Mouse (Mus musculus): ENCODE results near the gene Pycr2. TPM values are rescaled to one million over a fixed set of nuclear protein-coding genes. Genes with fewer than 3 reads are reported as not detected.
A peak's percentile ranks its signal among the peaks of the same experiment; 100 is the strongest.
"Not testable (repeated sequence)": the region's sequence is repeated elsewhere in the genome, so short reads cannot be mapped to it uniquely, and the experiment has no call there.

Gene Pycr2
- polyA plus RNA-seq, 1 experiment: 40.2 TPM

- Histone ChIP-seq H3K27me3 (ENCODE audit: control insufficient read depth, insufficient read depth, low read length) (no peaks in the 10 kb centered on the region), H3K27ac (ENCODE audit: insufficient read depth, low read length) (no peak overlapping the region), H3K4me3 (replicated peaks; ENCODE audit: insufficient read depth, low read depth, low read length) (no peak overlapping the region), H3K4me1 (ENCODE audit: control insufficient read depth, insufficient read depth, low read length) (no peaks in the 10 kb centered on the region)
- DNase-seq: no peak
- TF ChIP-seq CTCF (IDR thresholded peaks at IDR 0.05; ENCODE audit: borderline replicate concordance, insufficient read depth, low read depth, low read length): no peak
- no peak for TF ChIP-seq POLR2A (IDR thresholded peaks at IDR 0.05; ENCODE audit: borderline replicate concordance, insufficient read depth, low read length)
- 54% methylated on average over 6 of the region's 6 CpGs for WGBS
Observed at GRCm38 (mm10) chr1:180889841-180890240, 14.3 kb upstream of the Pycr2 start.

DNA sequence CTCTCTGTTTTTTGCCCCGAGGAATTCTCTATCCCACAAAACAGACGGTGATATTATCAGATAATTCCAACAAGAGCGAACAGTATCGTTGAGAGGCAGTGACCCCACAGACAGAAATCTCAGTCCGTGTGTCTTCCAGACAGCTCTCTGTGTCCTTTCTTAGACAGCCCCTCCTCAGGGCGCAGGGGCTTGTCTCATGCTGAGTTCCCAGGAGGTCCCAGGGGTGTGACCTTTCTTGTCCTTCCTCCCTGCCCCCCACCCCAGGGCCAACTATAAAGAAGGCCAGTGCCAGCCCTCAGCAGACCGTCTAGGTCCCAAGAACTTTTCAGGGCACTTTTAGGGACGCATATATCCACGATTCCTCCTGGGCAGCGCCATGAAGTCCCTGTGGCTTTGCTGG is 11.3 kb upstream of the Pycr2 start, which contains the start of gene Lefty2:
Lefty2 (plus strand) TSS at position 301 of the 400 bp plus-strand sequence.
- WGBS: 64% methylated on average over 10 of the region's 10 CpGs
- Histone ChIP-seq H3K4me1 (ENCODE audit: control insufficient read depth, insufficient read depth, low read length) (no peaks in the 10 kb centered on the region; the same call in 1 of the 2 replicates), H3K4me3 (replicated peaks; ENCODE audit: insufficient read depth, low read depth, low read length) (no peak within 1 kb of the TSS), H3K27ac (ENCODE audit: insufficient read depth, low read length) (no peak within 1 kb of the TSS), H3K27me3 (ENCODE audit: control insufficient read depth, insufficient read depth, low read length) (no peaks in the 10 kb centered on the region)
- TF ChIP-seq POLR2A (IDR thresholded peaks at IDR 0.05; ENCODE audit: borderline replicate concordance, insufficient read depth, low read length): no peak
- no peak for TF ChIP-seq CTCF (IDR thresholded peaks at IDR 0.05; ENCODE audit: borderline replicate concordance, insufficient read depth, low read depth, low read length)
- DNase-seq: no peak

- not testable (repeated sequence) for H3K4me1 ChIP-seq (ENCODE audit: control insufficient read depth, insufficient read depth, low read length); H3K27me3 ChIP-seq (ENCODE audit: control insufficient read depth, insufficient read depth, low read length); DNase-seq; H3K4me3 ChIP-seq (replicated peaks; ENCODE audit: insufficient read depth, low read depth, low read length); H3K27ac ChIP-seq (ENCODE audit: insufficient read depth, low read length)
- WGBS: 8% methylated on average over 47 of the region's 51 CpGs
Observed at GRCm38 (mm10) chr1:180894088-180894987, 9.8 kb upstream of the Pycr2 start.

DNA sequence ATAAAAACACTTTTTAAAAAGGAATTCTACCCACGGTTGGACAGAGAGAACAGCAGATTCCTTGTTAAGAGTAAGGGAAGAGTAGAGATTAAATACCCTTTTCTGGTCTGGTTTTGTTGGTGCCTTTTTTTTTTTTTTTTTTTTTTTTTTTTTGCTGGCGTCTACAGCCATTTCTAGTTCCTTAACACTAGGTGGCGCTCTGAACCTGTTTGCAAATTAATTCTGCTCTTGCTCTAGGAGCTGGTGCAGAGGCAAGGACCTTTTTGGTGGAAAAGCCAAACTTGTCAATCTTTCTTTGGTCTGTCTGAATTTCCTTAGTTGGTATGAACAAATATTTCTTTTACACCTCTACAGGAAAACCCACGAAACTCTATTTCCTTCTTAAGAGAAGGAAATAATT is 3.0 kb upstream of the Pycr2 start:
- peak in 1 of 2 experiments; percentile 62 for DNase-seq

GRCm38 (mm10) chr1:180902915-180903314 is 1.2 kb upstream of the Pycr2 start:
- Histone ChIP-seq H3K4me3 (replicated peaks; ENCODE audit: insufficient read depth, low read depth, low read length) (no peak overlapping the region), H3K4me1 (ENCODE audit: control insufficient read depth, insufficient read depth, low read length) (peaks cover 11% of the 10 kb centered on the region; the same call in 1 of the 2 replicates), H3K27me3 (ENCODE audit: control insufficient read depth, insufficient read depth, low read length) (no peaks in the 10 kb centered on the region), H3K27ac (ENCODE audit: insufficient read depth, low read length) (no peak overlapping the region)
- no peak for DNase-seq
- WGBS: 44% methylated on average over 5 of the region's 5 CpGs
- no peak for TF ChIP-seq CTCF (IDR thresholded peaks at IDR 0.05; ENCODE audit: borderline replicate concordance, insufficient read depth, low read depth, low read length)
- TF ChIP-seq POLR2A (IDR thresholded peaks at IDR 0.05; ENCODE audit: borderline replicate concordance, insufficient read depth, low read length): no peak

More for the DNA sequence above, 3.0 kb upstream of the Pycr2 start:
- Histone ChIP-seq H3K27me3 (ENCODE audit: control insufficient read depth, insufficient read depth, low read length) (no peaks in the 10 kb centered on the region), H3K4me1 (ENCODE audit: control insufficient read depth, insufficient read depth, low read length) (peaks cover 9% of the 10 kb centered on the region; the same call in 1 of the 2 replicates), H3K27ac (ENCODE audit: insufficient read depth, low read length) (no peak overlapping the region), H3K4me3 (replicated peaks; ENCODE audit: insufficient read depth, low read depth, low read length) (no peak overlapping the region)
- under 1% methylated on average over 4 of the region's 4 CpGs for WGBS
- TF ChIP-seq POLR2A (IDR thresholded peaks at IDR 0.05; ENCODE audit: borderline replicate concordance, insufficient read depth, low read length) (no peak), CTCF (IDR thresholded peaks at IDR 0.05; ENCODE audit: borderline replicate concordance, insufficient read depth, low read depth, low read length) (peak; percentile 46; the same call in 1 of the 2 replicates)

DNA sequence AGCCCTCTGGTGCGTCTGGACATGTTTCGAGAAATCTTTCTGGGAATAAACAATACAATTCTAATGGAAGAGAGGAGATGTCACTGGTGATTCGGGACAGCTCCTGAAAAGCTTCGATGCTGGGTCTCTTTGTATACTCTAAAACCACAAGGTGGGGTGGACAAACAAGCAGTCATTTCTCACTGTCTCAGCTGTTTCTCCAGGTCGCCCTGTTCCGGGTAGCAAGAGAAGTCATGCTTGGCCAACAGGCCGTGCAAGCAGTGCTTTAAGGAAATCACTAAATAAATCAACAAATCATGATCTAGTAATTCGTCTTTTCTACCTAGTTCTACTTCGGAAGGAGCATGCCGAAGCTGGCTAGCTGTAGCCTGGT is 441 bp upstream of the Pycr2 start:
- 27% methylated on average over 10 of the region's 10 CpGs for WGBS
- H3K27ac ChIP-seq (ENCODE audit: insufficient read depth, low read length): no peak overlapping the region

GRCm38 (mm10) chr1:180904815-180905080 is 655 bp downstream of the Pycr2 start:
- no peak for TF ChIP-seq POLR2A (IDR thresholded peaks at IDR 0.05; ENCODE audit: borderline replicate concordance, insufficient read depth, low read length)
- TF ChIP-seq CTCF (IDR thresholded peaks at IDR 0.05; ENCODE audit: borderline replicate concordance, insufficient read depth, low read depth, low read length): no peak
- DNase-seq: no peak
- Histone ChIP-seq H3K27ac (ENCODE audit: insufficient read depth, low read length) (no peak overlapping the region), H3K27me3 (ENCODE audit: control insufficient read depth, insufficient read depth, low read length) (no peaks in the 10 kb centered on the region), H3K4me3 (replicated peaks; ENCODE audit: insufficient read depth, low read depth, low read length) (peak overlapping the region; percentile 87), H3K4me1 (ENCODE audit: control insufficient read depth, insufficient read depth, low read length) (peaks cover 11% of the 10 kb centered on the region; the same call in 1 of the 2 replicates)
- WGBS: under 1% methylated on average over 5 of the region's 5 CpGs

More for the DNA sequence above, 441 bp upstream of the Pycr2 start:
- no peak for DNase-seq
- no peak for TF ChIP-seq POLR2A (IDR thresholded peaks at IDR 0.05; ENCODE audit: borderline replicate concordance, insufficient read depth, low read length)
- no peak for TF ChIP-seq CTCF (IDR thresholded peaks at IDR 0.05; ENCODE audit: borderline replicate concordance, insufficient read depth, low read depth, low read length)
- H3K27me3 ChIP-seq (ENCODE audit: control insufficient read depth, insufficient read depth, low read length): no peaks in the 10 kb centered on the region
- H3K4me3 ChIP-seq (replicated peaks; ENCODE audit: insufficient read depth, low read depth, low read length): peak overlapping the region; percentile 87
- peaks cover 11% of the 10 kb centered on the region; the same call in 1 of the 2 replicates for H3K4me1 ChIP-seq (ENCODE audit: control insufficient read depth, insufficient read depth, low read length)

DNA sequence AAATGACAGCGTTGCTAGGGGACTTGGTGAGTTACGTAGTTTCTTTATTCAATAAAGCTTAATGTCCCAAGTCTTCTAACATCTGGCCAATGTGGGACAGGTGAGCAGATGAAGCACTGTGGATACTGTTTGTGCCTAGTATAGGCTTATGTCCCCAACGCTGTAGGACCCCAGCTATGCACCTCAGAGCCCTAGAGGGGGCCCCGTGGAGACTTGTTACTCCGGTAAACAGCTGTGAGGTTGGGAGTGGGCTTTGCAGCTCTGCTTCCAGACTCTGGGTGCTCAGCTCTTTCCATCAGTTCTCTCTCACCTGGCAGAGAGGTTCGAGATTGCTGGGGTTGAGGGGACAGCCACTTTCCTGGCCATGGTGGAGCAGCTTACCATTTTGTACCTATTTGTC is 1.2 kb downstream of the Pycr2 start:
- Histone ChIP-seq H3K4me3 (replicated peaks; ENCODE audit: insufficient read depth, low read depth, low read length) (no peak overlapping the region), H3K27ac (ENCODE audit: insufficient read depth, low read length) (no peak overlapping the region), H3K4me1 (ENCODE audit: control insufficient read depth, insufficient read depth, low read length) (peaks cover 11% of the 10 kb centered on the region; the same call in 1 of the 2 replicates), H3K27me3 (ENCODE audit: control insufficient read depth, insufficient read depth, low read length) (no peaks in the 10 kb centered on the region)
- TF ChIP-seq POLR2A (IDR thresholded peaks at IDR 0.05; ENCODE audit: borderline replicate concordance, insufficient read depth, low read length) (no peak), CTCF (IDR thresholded peaks at IDR 0.05; ENCODE audit: borderline replicate concordance, insufficient read depth, low read depth, low read length) (no peak)
- no peak for DNase-seq
- WGBS: 32% methylated on average over 6 of the region's 6 CpGs

Measured in cerebellum, adult 2 months (tissue).